Mouse (Mus musculus): Measurements from ENCODE around the gene Glrx5.

GRCm38 (mm10) chr12:105065119-105065518 is 32.6 kb downstream of the Glrx5 start:
- TF ChIP-seq CTCF (IDR thresholded peaks at IDR 0.05) (no peak), POLR2A (IDR thresholded peaks at IDR 0.05; ENCODE audit: insufficient read depth, low read depth, low read length) (no peak), EP300 (IDR thresholded peaks at IDR 0.05; ENCODE audit: insufficient read depth, low read depth, low read length) (no peak)

All from heart, adult 2 months (tissue).